Mouse (Mus musculus): ENCODE data around the gene 4833423E24Rik. TPM values are rescaled to one million over a fixed set of nuclear protein-coding genes. Genes with fewer than 3 reads are reported as not detected.

4833423E24Rik gene
- polyA plus RNA-seq, 1 experiment from 2014 or later: 0.15 TPM

DNA sequence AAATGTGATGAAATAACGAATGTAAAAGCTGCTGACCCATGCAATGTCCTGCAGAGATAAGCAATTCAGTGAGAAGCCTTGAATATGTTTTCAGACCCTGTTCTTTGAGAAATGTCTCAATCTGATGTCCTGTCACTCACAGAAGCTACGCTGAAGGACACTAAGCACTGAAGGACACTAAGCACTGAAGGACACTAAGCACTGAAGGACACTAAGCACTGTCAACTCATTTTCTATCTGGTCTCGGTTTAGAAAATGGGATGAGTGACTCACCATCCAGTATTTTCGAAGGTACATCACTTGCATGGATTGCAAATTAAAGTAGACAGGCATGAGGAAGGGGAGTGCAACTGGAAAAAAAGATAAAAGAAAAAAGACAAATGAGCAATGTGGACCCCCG lies 28.4 kb downstream of the 4833423E24Rik start:
- WGBS: 80% methylated on average over 5 of the region's 5 CpGs
- H3K9ac ChIP-seq (replicated peaks; ENCODE audit: low read depth, low read length): no peak overlapping the region

GRCm38 (mm10) chr2:85466801-85467325 lies 52.0 kb downstream of the 4833423E24Rik start:
- H3K4me2 ChIP-seq (ENCODE audit: low read length): no peak overlapping the region
- H3K9me3 ChIP-seq (ENCODE audit: control insufficient read depth, low read length): no peaks in the 10 kb centered on the region
- WGBS: 77% methylated on average over 3 of the region's 3 CpGs
- H3K36me3 ChIP-seq (ENCODE audit: control insufficient read depth, insufficient read depth): no peaks in the 10 kb centered on the region
- H3K27me3 ChIP-seq (replicated peaks; ENCODE audit: control insufficient read depth, insufficient read depth, low read length): no peaks in the 10 kb centered on the region
- H3K9ac ChIP-seq (replicated peaks; ENCODE audit: low read depth, low read length): no peak overlapping the region
- no peak overlapping the region for H3K27ac ChIP-seq (ENCODE audit: low read length)
- H3K4me1 ChIP-seq (replicated peaks; ENCODE audit: control insufficient read depth, insufficient read depth, low read length): no peaks in the 10 kb centered on the region
- no peak overlapping the region for H3K4me3 ChIP-seq (replicated peaks; ENCODE audit: low read length)
- no peak for ATAC-seq

More for the DNA sequence above, 28.4 kb downstream of the 4833423E24Rik start:
- H3K4me1 ChIP-seq (replicated peaks; ENCODE audit: control insufficient read depth, insufficient read depth, low read length): no peaks in the 10 kb centered on the region
- H3K27me3 ChIP-seq (replicated peaks; ENCODE audit: control insufficient read depth, insufficient read depth, low read length): no peaks in the 10 kb centered on the region
- H3K27ac ChIP-seq (ENCODE audit: low read length): no peak overlapping the region
- no peak overlapping the region for H3K4me3 ChIP-seq (replicated peaks; ENCODE audit: low read length)
- no peak overlapping the region for H3K4me2 ChIP-seq (ENCODE audit: low read length)
- no peaks in the 10 kb centered on the region for H3K36me3 ChIP-seq (ENCODE audit: control insufficient read depth, insufficient read depth)
- no peaks in the 10 kb centered on the region for H3K9me3 ChIP-seq (ENCODE audit: control insufficient read depth, low read length)
- no peak for ATAC-seq

DNA sequence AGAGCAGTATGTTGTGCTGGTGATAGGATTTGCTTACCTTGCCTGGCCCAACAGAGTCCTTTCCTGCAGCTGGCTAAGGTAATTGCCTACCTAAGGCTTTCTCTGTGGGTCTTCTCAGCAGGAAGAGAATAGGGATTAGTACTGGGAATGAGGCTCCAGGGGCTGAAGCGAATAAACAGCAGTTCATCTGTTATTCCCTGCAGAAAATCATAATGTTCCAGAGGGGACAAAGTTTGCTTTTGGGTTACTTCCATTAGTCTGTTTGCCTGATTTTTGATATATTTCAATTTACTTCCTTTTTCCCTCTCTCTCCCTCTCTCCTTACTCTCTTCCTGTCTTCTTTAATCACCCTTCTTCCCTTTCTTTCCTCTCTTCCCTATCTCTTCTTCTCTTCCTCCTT lies 75.3 kb downstream of the 4833423E24Rik start, which contains the start of gene Olfr995:
Olfr995 (minus strand) TSS at position 101 of the 400 bp plus-strand sequence.
- no peaks in the 10 kb centered on the region for H3K9me3 ChIP-seq (ENCODE audit: control insufficient read depth, low read length)
- no peaks in the 10 kb centered on the region for H3K36me3 ChIP-seq (ENCODE audit: control insufficient read depth, insufficient read depth)
- H3K27ac ChIP-seq (ENCODE audit: low read length): no peak within 1 kb of the TSS
- ATAC-seq: no peak
- H3K27me3 ChIP-seq (replicated peaks; ENCODE audit: control insufficient read depth, insufficient read depth, low read length): no peaks in the 10 kb centered on the region
- whole genome bisulfite sequencing: 10% methylated on average over 1 of the region's 1 CpGs
- no peak within 1 kb of the TSS for H3K9ac ChIP-seq (replicated peaks; ENCODE audit: low read depth, low read length)
- no peak within 1 kb of the TSS for H3K4me2 ChIP-seq (ENCODE audit: low read length)
- no peaks in the 10 kb centered on the region for H3K4me1 ChIP-seq (replicated peaks; ENCODE audit: control insufficient read depth, insufficient read depth, low read length)
- no peak within 1 kb of the TSS for H3K4me3 ChIP-seq (replicated peaks; ENCODE audit: low read length)

DNA sequence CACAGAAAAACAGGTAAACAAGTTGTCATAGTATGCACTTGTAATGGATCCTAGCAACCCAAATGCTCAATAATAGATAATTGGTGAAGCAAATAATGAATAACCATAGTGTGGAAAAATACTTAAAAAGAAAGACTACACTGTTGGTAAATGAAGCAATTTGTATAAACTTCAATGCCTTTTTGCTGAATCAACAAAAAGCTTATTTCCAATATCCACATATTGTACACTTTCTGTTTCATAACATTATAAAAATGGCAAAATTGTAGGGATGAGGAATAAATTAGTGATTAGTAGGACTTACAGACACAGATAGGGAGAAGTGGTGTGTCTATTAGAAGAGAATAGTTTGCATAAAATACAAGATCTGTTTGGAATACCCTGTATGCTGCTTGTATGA lies 76.3 kb downstream of the 4833423E24Rik start:
- H3K27ac ChIP-seq (ENCODE audit: low read length): no peak overlapping the region
- H3K4me1 ChIP-seq (replicated peaks; ENCODE audit: control insufficient read depth, insufficient read depth, low read length): no peaks in the 10 kb centered on the region
- H3K36me3 ChIP-seq (ENCODE audit: control insufficient read depth, insufficient read depth): no peaks in the 10 kb centered on the region
- H3K4me3 ChIP-seq (replicated peaks; ENCODE audit: low read length): no peak overlapping the region
- H3K27me3 ChIP-seq (replicated peaks; ENCODE audit: control insufficient read depth, insufficient read depth, low read length): no peaks in the 10 kb centered on the region
- H3K4me2 ChIP-seq (ENCODE audit: low read length): no peak overlapping the region
- ATAC-seq: no peak
- no peak overlapping the region for H3K9ac ChIP-seq (replicated peaks; ENCODE audit: low read depth, low read length)
- H3K9me3 ChIP-seq (ENCODE audit: control insufficient read depth, low read length): no peaks in the 10 kb centered on the region

- Histone ChIP-seq H3K4me1 (replicated peaks; ENCODE audit: control insufficient read depth, insufficient read depth, low read length) (no peaks in the 10 kb centered on the region), H3K9me3 (ENCODE audit: control insufficient read depth, low read length) (no peaks in the 10 kb centered on the region), H3K27ac (ENCODE audit: low read length) (no peak within 1 kb of the TSS), H3K9ac (replicated peaks; ENCODE audit: low read depth, low read length) (no peak within 1 kb of the TSS), H3K36me3 (ENCODE audit: control insufficient read depth, insufficient read depth) (no peaks in the 10 kb centered on the region), H3K4me2 (ENCODE audit: low read length) (no peak within 1 kb of the TSS), H3K27me3 (replicated peaks; ENCODE audit: control insufficient read depth, insufficient read depth, low read length) (no peaks in the 10 kb centered on the region), H3K4me3 (replicated peaks; ENCODE audit: low read length) (no peak within 1 kb of the TSS)
- 96% methylated on average over 3 of the region's 3 CpGs for WGBS
- no peak for ATAC-seq
Measured at GRCm38 (mm10) chr2:85436351-85436750, 82.5 kb downstream of the 4833423E24Rik start, which contains the start of gene Olfr994. Olfr994 (minus strand) TSS chr2:85436451.

Other genes with a start within 250 kb of the 4833423E24Rik start
- not detected in 2 replicates for gene Olfr987, start 179.7 kb downstream of the 4833423E24Rik start, polyA plus RNA-seq (2015; fragmentation: Nextera tagmentation; extraction: Ambion mirVana)
- gene Olfr988, start 155.8 kb downstream of the 4833423E24Rik start, polyA plus RNA-seq (2015; fragmentation: Nextera tagmentation; extraction: Ambion mirVana): not detected in 2 replicates
- gene Olfr992, start 109.6 kb downstream of the 4833423E24Rik start, polyA plus RNA-seq (2015; fragmentation: Nextera tagmentation; extraction: Ambion mirVana): not detected in 2 replicates
- not detected in 2 replicates for gene Olfr993, start 104.1 kb downstream of the 4833423E24Rik start, polyA plus RNA-seq (2015; fragmentation: Nextera tagmentation; extraction: Ambion mirVana)
- not detected in 2 replicates for gene Olfr994, start 82.6 kb downstream of the 4833423E24Rik start, polyA plus RNA-seq (2015; fragmentation: Nextera tagmentation; extraction: Ambion mirVana)
- not detected in 2 replicates for gene Olfr995, start 75.4 kb downstream of the 4833423E24Rik start, polyA plus RNA-seq (2015; fragmentation: Nextera tagmentation; extraction: Ambion mirVana)
- gene Olfr996, start 60.2 kb upstream of the 4833423E24Rik start, polyA plus RNA-seq (2015; fragmentation: Nextera tagmentation; extraction: Ambion mirVana): not detected in 2 replicates
- gene Olfr998, start 69.9 kb upstream of the 4833423E24Rik start, polyA plus RNA-seq (2015; fragmentation: Nextera tagmentation; extraction: Ambion mirVana): not detected in 2 replicates
- gene Olfr1000, start 92.9 kb upstream of the 4833423E24Rik start, polyA plus RNA-seq (2015; fragmentation: Nextera tagmentation; extraction: Ambion mirVana): not detected in 2 replicates
- not detected in 2 replicates for gene Olfr1002, start 131.7 kb upstream of the 4833423E24Rik start, polyA plus RNA-seq (2015; fragmentation: Nextera tagmentation; extraction: Ambion mirVana)
- not detected in 2 replicates for gene Olfr154, start 145.4 kb upstream of the 4833423E24Rik start, polyA plus RNA-seq (2015; fragmentation: Nextera tagmentation; extraction: Ambion mirVana)
- not detected in 2 replicates for gene Olfr1006, start 159.7 kb upstream of the 4833423E24Rik start, polyA plus RNA-seq (2015; fragmentation: Nextera tagmentation; extraction: Ambion mirVana)
- not detected in 2 replicates for gene Olfr1008, start 170.4 kb upstream of the 4833423E24Rik start, polyA plus RNA-seq (2015; fragmentation: Nextera tagmentation; extraction: Ambion mirVana)
- gene Olfr1009, start 196.4 kb upstream of the 4833423E24Rik start, polyA plus RNA-seq (2015; fragmentation: Nextera tagmentation; extraction: Ambion mirVana): not detected in 2 replicates
- not detected in 2 replicates for gene Olfr1012, start 243.7 kb upstream of the 4833423E24Rik start, polyA plus RNA-seq (2015; fragmentation: Nextera tagmentation; extraction: Ambion mirVana)
- gene Olfr1013, start 248.1 kb upstream of the 4833423E24Rik start, polyA plus RNA-seq (2015; fragmentation: Nextera tagmentation; extraction: Ambion mirVana): not detected in 2 replicates